Mouse (Mus musculus): ENCODE measurements around the gene Tnf. TPM values are rescaled to one million over a fixed set of nuclear protein-coding genes. Genes with fewer than 3 reads are reported as not detected.
A peak's percentile ranks its signal among the peaks of the same experiment; 100 is the strongest.
"Not testable (repeated sequence)": the region's sequence is repeated elsewhere in the genome, so short reads cannot be mapped to it uniquely, and the experiment has no call there.

The Tnf gene
- polyA plus RNA-seq, 1 experiment from 2014 or later, result not detected

- Histone ChIP-seq H3K4me1 (ENCODE audit: control insufficient read depth, insufficient read depth, low read length) (peaks cover 23% of the 10 kb centered on the region), H3K27ac (ENCODE audit: low read depth, low read length) (peak within 1 kb of the TSS; percentile 88), H3K9me3 (ENCODE audit: control insufficient read depth, low read length) (no peaks in the 10 kb centered on the region), H3K4me3 (ENCODE audit: low read depth, low read length) (peak within 1 kb of the TSS; percentile 49), H3K4me2 (ENCODE audit: low read depth, low read length) (peak within 1 kb of the TSS; percentile 70), H3K36me3 (ENCODE audit: control insufficient read depth, insufficient read depth, low read length) (0 out of 2 replicates have a peak, but pooled peaks cover 5% of the 10 kb centered on the region), H3K9ac (replicated peaks; ENCODE audit: low read depth, low read length) (peak within 1 kb of the TSS; percentile 59), H3K27me3 (ENCODE audit: control insufficient read depth, insufficient read depth, low read length) (no peaks in the 10 kb centered on the region)
- WGBS, result under 1% methylated on average over 35 of the region's 35 CpGs
- ATAC-seq (ENCODE audit: low read depth), result peak; percentile 80
Observed at GRCm38 (mm10) chr17:35235614-35236389, 34.0 kb upstream of the Tnf start, which contains the start of gene Nfkbil1. Nfkbil1 (minus strand) TSS chr17:35235792.

- WGBS, result 11% methylated on average over 31 of the region's 31 CpGs
- peak overlapping the region; percentile 70 for H3K4me2 ChIP-seq (ENCODE audit: low read depth, low read length)
- H3K9ac ChIP-seq (replicated peaks; ENCODE audit: low read depth, low read length), result peak overlapping the region; percentile 59
- no peak for ATAC-seq (ENCODE audit: low read depth)
- peaks cover 15% of the 10 kb centered on the region; the same call in 1 of the 2 replicates for H3K4me1 ChIP-seq (ENCODE audit: control insufficient read depth, insufficient read depth, low read length)
- H3K9me3 ChIP-seq (ENCODE audit: control insufficient read depth, low read length), result no peaks in the 10 kb centered on the region
- H3K4me3 ChIP-seq (ENCODE audit: low read depth, low read length), result peak overlapping the region; percentile 49
- H3K36me3 ChIP-seq (ENCODE audit: control insufficient read depth, insufficient read depth, low read length), result 0 out of 2 replicates have a peak, but pooled peaks cover 5% of the 10 kb centered on the region
- H3K27me3 ChIP-seq (ENCODE audit: control insufficient read depth, insufficient read depth, low read length), result no peaks in the 10 kb centered on the region
- peak overlapping the region; percentile 88 for H3K27ac ChIP-seq (ENCODE audit: low read depth, low read length)
Observed at GRCm38 (mm10) chr17:35234903-35235302, 33.1 kb upstream of the Tnf start.

GRCm38 (mm10) chr17:35234090-35234489 is 32.3 kb upstream of the Tnf start:
- not testable (repeated sequence) for ATAC-seq (ENCODE audit: low read depth); H3K9ac ChIP-seq (replicated peaks; ENCODE audit: low read depth, low read length); H3K27me3 ChIP-seq (ENCODE audit: control insufficient read depth, insufficient read depth, low read length); H3K9me3 ChIP-seq (ENCODE audit: control insufficient read depth, low read length); H3K27ac ChIP-seq (ENCODE audit: low read depth, low read length); H3K4me3 ChIP-seq (ENCODE audit: low read depth, low read length)
- 85% methylated on average over 7 of the region's 7 CpGs for WGBS
- Histone ChIP-seq H3K36me3 (ENCODE audit: control insufficient read depth, insufficient read depth, low read length) (peaks cover 12% of the 10 kb centered on the region; the same call in 1 of the 2 replicates), H3K4me1 (ENCODE audit: control insufficient read depth, insufficient read depth, low read length) (peaks cover 15% of the 10 kb centered on the region; the same call in 1 of the 2 replicates), H3K4me2 (ENCODE audit: low read depth, low read length) (peak overlapping the region; percentile 70)

GRCm38 (mm10) chr17:35233114-35233980 is 31.5 kb upstream of the Tnf start, which contains the start of gene Atp6v1g2:
Atp6v1g2 (plus strand) TSS chr17:35233660.
- no peaks in the 10 kb centered on the region for H3K27me3 ChIP-seq (ENCODE audit: control insufficient read depth, insufficient read depth, low read length)
- no peaks in the 10 kb centered on the region for H3K9me3 ChIP-seq (ENCODE audit: control insufficient read depth, low read length)
- ATAC-seq (ENCODE audit: low read depth), result no peak
- H3K36me3 ChIP-seq (ENCODE audit: control insufficient read depth, insufficient read depth, low read length), result peaks cover 15% of the 10 kb centered on the region; the same call in 1 of the 2 replicates
- no peak within 1 kb of the TSS; the same call in 1 of the 2 replicates for H3K4me3 ChIP-seq (ENCODE audit: low read depth, low read length)
- H3K9ac ChIP-seq (replicated peaks; ENCODE audit: low read depth, low read length), result no peak within 1 kb of the TSS
- H3K4me2 ChIP-seq (ENCODE audit: low read depth, low read length), result peak within 1 kb of the TSS; percentile 70
- peaks cover 15% of the 10 kb centered on the region; the same call in 1 of the 2 replicates for H3K4me1 ChIP-seq (ENCODE audit: control insufficient read depth, insufficient read depth, low read length)
- 73% methylated on average over 18 of the region's 18 CpGs for WGBS
- H3K27ac ChIP-seq (ENCODE audit: low read depth, low read length), result 0 out of 2 replicates have a peak within 1 kb of the TSS, but pooled peaks have one; percentile 10

GRCm38 (mm10) chr17:35232659-35233058 is 30.9 kb upstream of the Tnf start:
- Histone ChIP-seq H3K36me3 (ENCODE audit: control insufficient read depth, insufficient read depth, low read length) (peaks cover 18% of the 10 kb centered on the region; the same call in 1 of the 2 replicates), H3K27me3 (ENCODE audit: control insufficient read depth, insufficient read depth, low read length) (no peaks in the 10 kb centered on the region), H3K4me1 (ENCODE audit: control insufficient read depth, insufficient read depth, low read length) (peaks cover 15% of the 10 kb centered on the region; the same call in 1 of the 2 replicates), H3K9ac (replicated peaks; ENCODE audit: low read depth, low read length) (no peak overlapping the region), H3K4me3 (ENCODE audit: low read depth, low read length) (no peak overlapping the region), H3K4me2 (ENCODE audit: low read depth, low read length) (no peak overlapping the region), H3K9me3 (ENCODE audit: control insufficient read depth, low read length) (no peaks in the 10 kb centered on the region), H3K27ac (ENCODE audit: low read depth, low read length) (no peak overlapping the region)
- WGBS, result 87% methylated on average over 5 of the region's 5 CpGs
- ATAC-seq (ENCODE audit: low read depth), result no peak

- Histone ChIP-seq H3K9me3 (ENCODE audit: control insufficient read depth, low read length) (no peaks in the 10 kb centered on the region), H3K4me2 (ENCODE audit: low read depth, low read length) (peak overlapping the region; percentile 16; the same call in 1 of the 2 replicates), H3K27me3 (ENCODE audit: control insufficient read depth, insufficient read depth, low read length) (no peaks in the 10 kb centered on the region), H3K4me3 (ENCODE audit: low read depth, low read length) (no peak overlapping the region), H3K27ac (ENCODE audit: low read depth, low read length) (no peak overlapping the region), H3K36me3 (ENCODE audit: control insufficient read depth, insufficient read depth, low read length) (peaks cover 20% of the 10 kb centered on the region; the same call in 1 of the 2 replicates), H3K4me1 (ENCODE audit: control insufficient read depth, insufficient read depth, low read length) (peaks cover 13% of the 10 kb centered on the region; the same call in 1 of the 2 replicates), H3K9ac (replicated peaks; ENCODE audit: low read depth, low read length) (no peak overlapping the region)
- WGBS, result 12% methylated on average over 12 of the region's 12 CpGs
- ATAC-seq (ENCODE audit: low read depth), result no peak
Observed at GRCm38 (mm10) chr17:35232043-35232442, 30.2 kb upstream of the Tnf start.

- WGBS, result 93% methylated on average over 10 of the region's 10 CpGs
- H3K9me3 ChIP-seq (ENCODE audit: control insufficient read depth, low read length), result no peaks in the 10 kb centered on the region
- H3K27ac ChIP-seq (ENCODE audit: low read depth, low read length), result no peak overlapping the region
- H3K4me2 ChIP-seq (ENCODE audit: low read depth, low read length), result no peak overlapping the region
- no peaks in the 10 kb centered on the region for H3K27me3 ChIP-seq (ENCODE audit: control insufficient read depth, insufficient read depth, low read length)
- H3K9ac ChIP-seq (replicated peaks; ENCODE audit: low read depth, low read length), result no peak overlapping the region
- no peak overlapping the region for H3K4me3 ChIP-seq (ENCODE audit: low read depth, low read length)
- H3K36me3 ChIP-seq (ENCODE audit: control insufficient read depth, insufficient read depth, low read length), result peaks cover 20% of the 10 kb centered on the region; the same call in 1 of the 2 replicates
- peaks cover 8% of the 10 kb centered on the region; the same call in 1 of the 2 replicates for H3K4me1 ChIP-seq (ENCODE audit: control insufficient read depth, insufficient read depth, low read length)
- no peak for ATAC-seq (ENCODE audit: low read depth)
Observed at GRCm38 (mm10) chr17:35231022-35231421, 29.2 kb upstream of the Tnf start.

GRCm38 (mm10) chr17:35226561-35227046 is 24.8 kb upstream of the Tnf start:
- no peaks in the 10 kb centered on the region for H3K4me1 ChIP-seq (ENCODE audit: control insufficient read depth, insufficient read depth, low read length)
- H3K36me3 ChIP-seq (ENCODE audit: control insufficient read depth, insufficient read depth, low read length), result peaks cover 22% of the 10 kb centered on the region
- H3K27ac ChIP-seq (ENCODE audit: low read depth, low read length), result no peak overlapping the region
- WGBS, result 94% methylated on average over 14 of the region's 14 CpGs
- ATAC-seq (ENCODE audit: low read depth), result no peak
- H3K9ac ChIP-seq (replicated peaks; ENCODE audit: low read depth, low read length), result no peak overlapping the region
- H3K27me3 ChIP-seq (ENCODE audit: control insufficient read depth, insufficient read depth, low read length), result no peaks in the 10 kb centered on the region
- H3K4me2 ChIP-seq (ENCODE audit: low read depth, low read length), result no peak overlapping the region
- no peak overlapping the region for H3K4me3 ChIP-seq (ENCODE audit: low read depth, low read length)
- H3K9me3 ChIP-seq (ENCODE audit: control insufficient read depth, low read length), result no peaks in the 10 kb centered on the region
